Mouse (Mus musculus) ovary, postnatal 10 days (tissue): ENCODE results near the gene Tex47.
A peak's percentile ranks its signal among the peaks of the same experiment; 100 is the strongest.

ENCODE experiments used
- DNase-seq: peaks from one replicate; pipeline ENCODE4 v3.0.0; 2022; ENCODE audit warnings: low spot score

Gene Tex47

DNA sequence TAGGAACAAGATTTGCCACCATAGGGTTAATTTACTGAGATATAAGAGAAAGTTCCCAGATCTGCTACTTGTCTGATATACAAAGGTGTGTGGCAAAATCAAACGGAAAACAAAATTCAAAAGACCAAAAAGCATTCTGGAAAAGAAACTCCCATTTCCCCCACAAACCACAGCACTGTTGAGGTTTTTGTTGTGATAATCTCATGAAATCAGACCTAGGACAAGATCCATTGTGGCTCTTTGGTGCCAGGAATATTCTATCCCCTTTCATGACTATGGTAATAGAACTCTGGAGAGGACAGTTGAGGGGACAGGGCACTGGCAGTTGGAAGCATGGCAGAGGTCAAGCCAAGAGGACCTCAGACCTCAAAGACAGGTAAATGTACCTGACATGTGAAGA is at the start of gene Tex47:
Gene Tex47, plus strand, starts transcription at position 301 of the 400 bp plus-strand sequence.
- no peak for DNase-seq

DNA sequence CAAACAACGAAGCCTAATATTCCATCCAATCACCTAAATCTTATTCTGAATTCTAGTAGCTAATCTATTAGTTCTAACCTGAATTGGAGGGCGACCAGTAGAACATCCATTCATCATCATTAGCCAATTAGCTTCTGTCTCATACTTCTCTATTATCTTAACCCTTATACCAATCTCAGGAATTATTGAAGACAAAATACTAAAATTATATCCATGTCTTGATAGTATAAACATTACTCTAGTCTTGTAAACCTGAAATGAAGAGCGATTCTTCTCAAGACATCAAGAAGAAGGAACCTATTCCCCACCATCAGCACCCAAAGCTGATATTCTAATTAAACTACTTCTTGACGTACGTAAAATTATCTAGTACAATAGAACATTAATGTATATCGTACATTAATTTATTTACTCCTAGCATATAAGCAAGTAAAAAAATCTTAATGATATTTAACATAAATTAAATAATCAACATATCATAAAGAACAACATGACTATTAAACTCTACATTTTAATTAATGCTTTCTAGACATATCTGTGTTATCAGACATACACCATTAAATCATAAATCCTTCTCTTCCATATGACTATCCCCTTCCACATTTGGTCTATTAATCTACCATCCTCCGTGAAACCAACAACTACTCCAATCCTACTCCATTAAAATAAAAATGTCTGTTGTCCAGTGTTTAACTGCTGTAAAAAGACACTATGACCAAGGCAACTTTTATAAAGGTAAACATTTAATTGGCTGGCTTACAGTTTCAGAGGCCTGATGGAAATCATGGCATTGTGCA is 27.1 kb upstream of the Tex47 start:
- no peak for DNase-seq

DNA sequence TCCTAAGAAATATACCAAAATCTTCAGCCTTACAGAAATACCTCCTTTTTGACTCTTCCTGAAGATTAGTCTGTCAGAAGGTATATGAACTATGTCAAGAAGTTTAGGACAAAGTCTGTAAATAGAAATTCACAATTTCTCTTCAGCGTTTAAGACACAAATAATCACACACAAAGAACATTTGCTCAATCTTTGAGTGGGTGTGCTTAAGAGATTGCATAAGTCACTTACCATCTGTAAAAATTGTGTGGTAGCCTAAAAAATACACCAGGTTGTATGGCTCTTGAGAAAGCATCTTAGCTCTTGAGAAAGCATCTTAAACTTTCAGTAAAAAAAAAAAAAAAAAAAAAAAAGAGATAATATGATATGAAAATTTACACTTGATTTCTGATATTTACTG is 19.6 kb upstream of the Tex47 start:
- no peak for DNase-seq

DNA sequence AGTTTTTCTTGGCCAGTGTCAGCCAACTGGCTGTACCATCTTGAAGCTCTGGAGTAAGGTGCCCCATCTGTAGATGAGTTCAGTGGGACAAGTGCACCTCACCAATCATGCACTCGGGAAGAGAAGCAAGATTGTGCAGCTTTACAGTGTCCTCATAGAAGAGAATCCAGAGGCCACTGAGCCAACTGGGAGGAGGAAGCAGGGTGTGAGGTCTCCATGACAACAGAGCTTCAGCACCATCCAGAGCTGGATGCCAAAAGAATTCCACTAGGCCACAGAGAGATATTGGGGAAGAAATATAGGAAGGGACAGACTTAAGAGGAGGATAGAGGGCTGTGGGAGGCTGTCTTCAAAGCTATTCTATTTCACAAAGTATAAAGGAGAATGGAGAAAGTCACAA is 950 bp upstream of the Tex47 start:
- DNase-seq = no peak

DNA sequence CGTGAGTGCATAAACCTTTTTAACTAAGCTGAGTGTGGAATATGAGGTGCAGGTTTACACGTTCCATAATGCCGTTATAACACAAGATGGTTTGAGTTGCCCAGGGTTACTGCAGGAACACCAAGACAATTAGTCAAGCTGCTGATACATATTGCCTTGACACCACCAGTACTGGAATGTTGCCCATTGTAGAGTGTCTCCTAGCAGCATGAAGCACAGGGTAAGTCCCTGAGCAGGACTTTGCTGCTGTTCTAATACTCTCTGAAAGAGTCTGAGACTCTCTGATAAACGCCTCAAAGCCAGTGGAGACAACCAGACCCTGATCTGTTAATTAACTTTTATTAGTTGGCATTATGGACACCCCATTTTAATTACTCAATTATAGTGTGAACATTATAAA is 21.7 kb downstream of the Tex47 start:
- DNase-seq = no peak

DNA sequence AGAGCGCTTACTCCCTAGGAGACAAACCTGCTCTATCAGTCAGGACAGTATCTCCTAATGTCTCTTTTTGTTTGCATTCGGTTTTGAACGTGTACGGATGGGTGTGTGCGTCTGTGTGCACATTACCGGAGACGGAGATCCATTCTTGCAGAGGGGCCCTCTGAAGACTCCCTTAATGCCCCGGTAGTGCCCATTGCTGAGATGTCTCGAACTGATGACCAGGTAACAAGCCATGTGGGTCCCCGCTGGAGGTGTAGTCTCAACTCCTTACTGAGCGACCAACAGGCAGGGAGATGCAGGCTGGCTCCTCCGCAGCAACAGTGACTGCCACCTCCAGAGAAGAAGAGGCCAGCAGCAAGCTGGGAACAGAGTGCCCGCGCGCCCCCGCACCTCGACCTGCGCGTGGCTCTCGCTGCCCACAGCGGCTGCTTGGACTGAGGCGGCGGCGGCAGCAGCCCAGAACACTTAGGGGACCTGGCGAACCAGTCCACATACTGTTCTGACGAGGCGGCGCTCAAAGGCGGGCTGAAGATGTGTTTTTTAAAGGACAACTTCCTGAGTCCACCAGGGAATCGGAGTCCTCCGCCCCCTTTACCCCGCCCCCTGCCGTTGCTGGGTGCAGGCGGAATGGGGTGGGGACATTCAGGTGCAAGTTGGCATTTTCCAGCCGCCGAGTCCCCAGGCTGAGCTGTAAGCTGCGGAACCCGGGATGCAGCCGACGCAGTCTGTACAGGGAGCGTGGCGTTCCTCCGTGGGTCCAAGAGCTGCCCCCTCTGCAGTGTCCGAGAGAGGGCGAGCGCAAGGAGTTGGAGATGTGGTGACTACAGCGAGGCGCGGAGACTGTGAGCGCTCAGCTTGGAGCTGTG is 40.5 kb downstream of the Tex47 start, which contains the start of gene Zfp804b:
Gene Zfp804b, minus strand, starts transcription at position 612 of the 866 bp plus-strand sequence.
- DNase-seq = peak; percentile 17

DNA sequence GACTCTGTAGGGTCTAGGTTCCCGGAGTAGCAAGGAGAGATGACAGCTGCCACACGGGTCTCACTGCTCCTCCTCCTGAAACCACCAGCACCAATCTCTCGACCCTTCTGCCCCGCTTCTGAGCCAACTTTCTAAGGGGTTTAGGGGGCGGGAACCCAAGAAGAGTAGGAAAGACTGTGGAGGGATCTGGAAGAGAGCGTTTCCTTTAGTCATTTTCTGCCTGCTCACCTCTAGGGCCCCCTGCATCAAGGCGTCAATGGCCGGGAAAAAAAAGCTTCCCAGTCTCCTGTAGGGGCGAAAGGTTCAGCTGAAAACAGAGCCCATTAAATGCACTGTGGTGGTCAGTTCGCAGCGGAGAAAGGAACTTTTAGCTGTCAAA is 41.1 kb downstream of the Tex47 start:
- DNase-seq = no peak
